Mouse (Mus musculus) liver, embryonic 15.5 days (tissue): ENCODE measurements around the gene Serpine1. TPM values are rescaled to one million over a fixed set of nuclear protein-coding genes. Genes with fewer than 3 reads are reported as not detected.
"Not testable (repeated sequence)": the region's sequence is repeated elsewhere in the genome, so short reads cannot be mapped to it uniquely, and the experiment has no call there.

Experiments
- ATAC-seq: fragments of 200-750 bp; cut with Nextera tagmentation; 2 replicates; pipeline ENCODE4 v1.8.0; 2017; ENCODE audit warnings: moderate number of reproducible peaks, mild to moderate bottlenecking, moderate library complexity; ENCODE audit not compliant: insufficient read depth
- H3K27ac ChIP-seq: fragments of 300-500 bp; sonication (generic); replicated peaks from 2 replicates; pipeline ENCODE4 v1.5.1; 2015; ENCODE audit warnings: mild to moderate bottlenecking, inconsistent platforms
- H3K27me3 ChIP-seq: fragments of 300-500 bp; sonication (generic); 2 replicates; pipeline ENCODE4 v1.6.1; 2015; ENCODE audit warnings: mild to moderate bottlenecking, inconsistent platforms
- H3K36me3 ChIP-seq: fragments of 300-500 bp; sonication (generic); replicated peaks from 2 replicates; pipeline ENCODE4 v1.6.1; 2015; ENCODE audit warnings: moderate library complexity, mild to moderate bottlenecking, inconsistent platforms
- H3K4me1 ChIP-seq: fragments of 300-500 bp; sonication (generic); replicated peaks from 2 replicates; pipeline ENCODE4 v1.6.1; 2015; ENCODE audit warnings: inconsistent platforms
- H3K4me2 ChIP-seq: fragments of 300-500 bp; sonication (generic); 2 replicates; pipeline ENCODE4 v1.6.1; 2015; ENCODE audit warnings: moderate library complexity, mild to moderate bottlenecking, inconsistent platforms
- H3K4me3 ChIP-seq: fragments of 300-500 bp; sonication (generic); replicated peaks from 2 replicates; pipeline ENCODE4 v1.5.1; 2015; ENCODE audit warnings: mild to moderate bottlenecking, inconsistent platforms
- H3K9ac ChIP-seq: fragments of 300-500 bp; sonication (generic); 2 replicates; pipeline ENCODE4 v1.6.1; 2015; ENCODE audit warnings: moderate library complexity, mild to moderate bottlenecking, inconsistent platforms
- H3K9me3 ChIP-seq: fragments of 300-500 bp; sonication (generic); replicated peaks from 2 replicates; pipeline ENCODE4 v1.6.1; 2016; ENCODE audit warnings: inconsistent platforms
- WGBS: fragments of 180-500 bp; shearing (Covaris S2); methylation state at CpG from one replicate; pipeline ENCODE4 v1.1.7; 2015; ENCODE audit warnings: mixed read lengths; ENCODE audit not compliant: insufficient replicate concordance; 5-methylcytosine and 5-hydroxymethylcytosine counted together
- polyA plus RNA-seq: library from polyadenylated mRNA; unstranded; fragments of >200 nt; fragmentation: Nextera tagmentation; extraction: Ambion mirVana; gene quantifications from 2 replicates; pipeline ENCODE4 v1.2.1, GENCODE M21; 2015

Serpine1 gene
- polyA plus RNA-seq = 0.06 and 0.20 TPM in 2 replicates

GRCm38 (mm10) chr5:137072079-137072960, at the start of gene Serpine1:
TSS of gene Serpine1 (minus strand) at chr5:137072268.
- peak within 1 kb of the TSS; percentile 0; the same call in 1 of the 2 replicates for H3K4me3 ChIP-seq

GRCm38 (mm10) chr5:137121280-137121679, 49.2 kb upstream of the Serpine1 start:
- H3K9me3 ChIP-seq = no peaks in the 10 kb centered on the region
- 57% methylated on average over 4 of the region's 4 CpGs for WGBS
- no peaks in the 10 kb centered on the region for H3K36me3 ChIP-seq
- no peaks in the 10 kb centered on the region for H3K27me3 ChIP-seq
- no peak overlapping the region for H3K27ac ChIP-seq
- H3K9ac ChIP-seq = no peak overlapping the region
- H3K4me3 ChIP-seq = no peak overlapping the region
- no peak overlapping the region for H3K4me2 ChIP-seq
- peaks cover 32% of the 10 kb centered on the region for H3K4me1 ChIP-seq
- ATAC-seq = no peak

More at GRCm38 (mm10) chr5:137072079-137072960, at the start of gene Serpine1:
- 19% methylated on average over 23 of the region's 23 CpGs for whole genome bisulfite sequencing
- peak; percentile 47 for ATAC-seq
- H3K9me3 ChIP-seq = no peaks in the 10 kb centered on the region
- H3K27ac ChIP-seq = no peak within 1 kb of the TSS
- H3K4me2 ChIP-seq = peak within 1 kb of the TSS; percentile 40
- H3K4me1 ChIP-seq = peaks cover 28% of the 10 kb centered on the region
- no peak within 1 kb of the TSS for H3K9ac ChIP-seq
- peaks cover 29% of the 10 kb centered on the region; the same call in 1 of the 2 replicates for H3K27me3 ChIP-seq
- no peaks in the 10 kb centered on the region for H3K36me3 ChIP-seq

GRCm38 (mm10) chr5:137118878-137119277, 46.8 kb upstream of the Serpine1 start:
- H3K4me1 ChIP-seq = peaks cover 47% of the 10 kb centered on the region

GRCm38 (mm10) chr5:137117994-137118393, 45.9 kb upstream of the Serpine1 start:
- WGBS = 77% methylated on average over 3 of the region's 3 CpGs

More at GRCm38 (mm10) chr5:137118878-137119277, 46.8 kb upstream of the Serpine1 start:
- H3K4me3 ChIP-seq = no peak overlapping the region
- 70% methylated on average over 4 of the region's 4 CpGs for WGBS
- ATAC-seq = no peak
- no peak overlapping the region for H3K9ac ChIP-seq
- H3K9me3 ChIP-seq = peaks cover 8% of the 10 kb centered on the region
- H3K27ac ChIP-seq = no peak overlapping the region; the same call in 1 of the 2 replicates
- no peaks in the 10 kb centered on the region for H3K27me3 ChIP-seq
- H3K4me2 ChIP-seq = no peak overlapping the region
- peaks cover 13% of the 10 kb centered on the region for H3K36me3 ChIP-seq

GRCm38 (mm10) chr5:137116987-137117386, 44.9 kb upstream of the Serpine1 start:
- ATAC-seq = no peak
- Histone ChIP-seq H3K27me3 (no peaks in the 10 kb centered on the region), H3K36me3 (peaks cover 32% of the 10 kb centered on the region), H3K4me3 (peak overlapping the region; percentile 71), H3K4me1 (peaks cover 36% of the 10 kb centered on the region), H3K9ac (peak overlapping the region; percentile 84; the same call in 1 of the 2 replicates), H3K27ac (peak overlapping the region; percentile 98), H3K9me3 (peaks cover 26% of the 10 kb centered on the region), H3K4me2 (peak overlapping the region; percentile 71)
- 62% methylated on average over 2 of the region's 2 CpGs for WGBS

More at GRCm38 (mm10) chr5:137117994-137118393, 45.9 kb upstream of the Serpine1 start:
- Histone ChIP-seq H3K4me1 (peaks cover 44% of the 10 kb centered on the region), H3K9me3 (peaks cover 17% of the 10 kb centered on the region), H3K36me3 (peaks cover 22% of the 10 kb centered on the region)
- H3K9ac ChIP-seq, H3K27me3 ChIP-seq, H3K4me2 ChIP-seq, H3K4me3 ChIP-seq, H3K27ac ChIP-seq, ATAC-seq: not testable (repeated sequence)

- 2% methylated on average over 29 of the region's 29 CpGs for WGBS
Observed at GRCm38 (mm10) chr5:137115866-137116847, 44.1 kb upstream of the Serpine1 start, which contains the start of gene Trim56. TSS of gene Trim56 (minus strand) at chr5:137116209.

GRCm38 (mm10) chr5:137114891-137115561, 43.0 kb upstream of the Serpine1 start:
- H3K27ac ChIP-seq = peak overlapping the region; percentile 98
- peak overlapping the region; percentile 84 for H3K9ac ChIP-seq
- peak overlapping the region; percentile 71 for H3K4me3 ChIP-seq
- WGBS = 47% methylated on average over 9 of the region's 9 CpGs
- peak overlapping the region; percentile 71 for H3K4me2 ChIP-seq
- peaks cover 45% of the 10 kb centered on the region for H3K9me3 ChIP-seq
- H3K4me1 ChIP-seq = peaks cover 37% of the 10 kb centered on the region
- no peak for ATAC-seq
- no peaks in the 10 kb centered on the region for H3K27me3 ChIP-seq
- H3K36me3 ChIP-seq = peaks cover 51% of the 10 kb centered on the region

More at GRCm38 (mm10) chr5:137115866-137116847, 44.1 kb upstream of the Serpine1 start, which contains the start of gene Trim56:
- Histone ChIP-seq H3K4me2 (peak within 1 kb of the TSS; percentile 71), H3K36me3 (peaks cover 40% of the 10 kb centered on the region), H3K27ac (peak within 1 kb of the TSS; percentile 98), H3K9ac (peak within 1 kb of the TSS; percentile 84), H3K4me3 (peak within 1 kb of the TSS; percentile 71), H3K9me3 (peaks cover 34% of the 10 kb centered on the region), H3K4me1 (peaks cover 36% of the 10 kb centered on the region), H3K27me3 (no peaks in the 10 kb centered on the region)
- ATAC-seq = peak; percentile 95

- Histone ChIP-seq H3K36me3 (peaks cover 54% of the 10 kb centered on the region), H3K9me3 (peaks cover 48% of the 10 kb centered on the region), H3K27me3 (no peaks in the 10 kb centered on the region), H3K4me3 (no peak overlapping the region), H3K4me2 (no peak overlapping the region), H3K4me1 (peaks cover 35% of the 10 kb centered on the region), H3K27ac (no peak overlapping the region), H3K9ac (no peak overlapping the region)
- no peak for ATAC-seq
- 85% methylated on average over 5 of the region's 5 CpGs for WGBS
Observed at GRCm38 (mm10) chr5:137111542-137112408, 39.7 kb upstream of the Serpine1 start.

- H3K4me1 ChIP-seq = peaks cover 38% of the 10 kb centered on the region
- H3K9ac ChIP-seq = no peak overlapping the region
- H3K27me3 ChIP-seq = no peaks in the 10 kb centered on the region
- peaks cover 54% of the 10 kb centered on the region for H3K36me3 ChIP-seq
- no peak overlapping the region for H3K4me3 ChIP-seq
- no peak for ATAC-seq
- H3K9me3 ChIP-seq = peaks cover 48% of the 10 kb centered on the region
- no peak overlapping the region for H3K4me2 ChIP-seq
- H3K27ac ChIP-seq = no peak overlapping the region
- 93% methylated on average over 12 of the region's 12 CpGs for WGBS
Observed at GRCm38 (mm10) chr5:137110863-137111262, 38.8 kb upstream of the Serpine1 start.
